Mouse (Mus musculus): ENCODE results near the gene Ppdpf.

DNA sequence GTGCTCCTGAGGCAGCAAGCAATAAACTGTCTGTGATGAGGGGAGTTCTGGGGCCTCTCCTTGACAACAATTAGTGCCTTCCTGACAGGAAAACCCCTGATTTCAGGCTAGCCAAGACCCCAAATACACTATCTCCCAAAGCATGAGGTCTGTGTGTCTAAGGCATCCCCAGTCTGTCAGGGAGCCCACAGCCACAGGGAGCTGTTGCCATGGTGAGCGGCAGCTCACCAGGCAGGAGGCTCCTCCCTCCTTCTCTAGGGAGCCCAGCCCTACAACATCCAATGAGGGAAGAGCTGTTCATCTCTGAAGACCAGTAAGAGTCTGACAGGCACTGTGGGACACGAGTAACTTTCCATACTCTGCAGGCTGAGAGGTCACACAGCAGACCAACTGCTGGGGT is 27.3 kb upstream of the Ppdpf start:
- no peak for TF ChIP-seq EP300 (IDR thresholded peaks at IDR 0.05; ENCODE audit: low read depth)
- TF ChIP-seq CTCF (IDR thresholded peaks at IDR 0.05; ENCODE audit: low read depth): no peak
